Mouse (Mus musculus): ENCODE data around the gene Atg7.

- TF ChIP-seq CTCF (IDR thresholded peaks at IDR 0.05; ENCODE audit: control insufficient read depth, insufficient read depth, low read length) (no peak), POLR2A (IDR thresholded peaks at IDR 0.05; ENCODE audit: borderline replicate concordance, control insufficient read depth, low read depth, low read length) (no peak)
Measured at GRCm38 (mm10) chr6:114766314-114766713, 123.4 kb downstream of the Atg7 start.
